Mouse (Mus musculus): Measurements from ENCODE around the gene Tgfbr3.

DNA sequence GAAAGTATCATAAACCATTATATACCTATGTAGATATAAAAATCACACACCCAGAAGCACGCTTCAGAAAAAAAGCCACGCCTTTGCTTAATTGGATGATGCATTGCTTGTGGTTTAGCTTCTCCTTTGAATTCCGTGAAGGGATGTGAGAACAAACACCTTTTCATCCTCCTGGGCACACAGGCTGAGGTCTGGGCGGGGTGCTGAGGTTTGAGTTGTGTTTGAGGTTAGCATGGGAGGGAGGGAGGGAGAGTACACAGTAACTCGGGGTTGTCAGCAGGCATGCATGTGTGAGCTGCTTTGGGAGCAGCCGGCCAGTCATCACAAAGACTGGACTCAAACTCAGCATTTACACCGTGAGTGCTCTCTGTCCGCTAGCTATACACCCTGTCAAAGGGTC is 209.5 kb downstream of the Tgfbr3 start:
- TF ChIP-seq EP300 (IDR thresholded peaks at IDR 0.05; ENCODE audit: low read depth), result no peak
- no peak for TF ChIP-seq CTCF (IDR thresholded peaks at IDR 0.05; ENCODE audit: low read depth)
